ENCODE assay signal across 7 mouse cellular contexts in genomic region chr7:75427322-75427721, GRCm38 (mm10). TPM values are rescaled to one million over a fixed set of nuclear protein-coding genes. Genes with fewer than 3 reads are reported as not detected.
A peak's percentile ranks its signal among the peaks of the same experiment; 100 is the strongest.
DNase-seq lines count a peak whose midpoint lies in the region.

No protein-coding gene starts in this region.

- intact Hi-C loops in heart, postnatal 10 days (cut with DNase I) = no loop called here

- peak; percentile 95 for DNase-seq in Muller cell, postnatal 12 days (ENCODE audit: inconsistent ontology term)
- peak; percentile 66 for DNase-seq in adrenal gland, postnatal 25 days
- peak; percentile 85 to 88 for DNase-seq in heart, postnatal 10 days
- peak; percentile 80 for DNase-seq in lung, postnatal 36 days
- DNase-seq in yolk sac, embryonic 10.5 days (ENCODE audit: low spot score) = no peak
- no peak for DNase-seq in thymus, postnatal 14 days
- no peak for DNase-seq in spleen, adult 12 weeks (ENCODE audit: low spot score)

RNA-seq across cellular contexts. Expression of gene Akap13, which starts 28.0 kb away (rescaled TPM):
- total RNA-seq in adrenal gland, postnatal 25 days (2021) = 53.6 and 56.7 TPM in 2 replicates
- total RNA-seq in heart, postnatal 10 days (2021) = 10 to 100 TPM; 94.0 to 95.4 TPM

Comparison
In these comparisons a context has a peak if more than half of its experiments do, and no peak if none do; other contexts are left out.
1. DNase-seq: peak in Muller cell, postnatal 12 days (single experiment), adrenal gland, postnatal 25 days (single experiment), heart, postnatal 10 days (2 of 2) and lung, postnatal 36 days (single experiment); none in yolk sac, embryonic 10.5 days (single experiment), thymus, postnatal 14 days (single experiment) and spleen, adult 12 weeks (single experiment).